Mouse (Mus musculus) CD8-positive naive resting alpha-beta T cell, adult 2 months (primary cell): Measurements from ENCODE around the gene Trim11.

Experiments used
- DNase-seq, 2 experiments: peaks; one replicate each; pipeline ENCODE4 v3.0.0; 2022; ENCODE audit warnings: low read depth in 2 of 2, low spot score in 2 of 2

The Trim11 gene

DNA sequence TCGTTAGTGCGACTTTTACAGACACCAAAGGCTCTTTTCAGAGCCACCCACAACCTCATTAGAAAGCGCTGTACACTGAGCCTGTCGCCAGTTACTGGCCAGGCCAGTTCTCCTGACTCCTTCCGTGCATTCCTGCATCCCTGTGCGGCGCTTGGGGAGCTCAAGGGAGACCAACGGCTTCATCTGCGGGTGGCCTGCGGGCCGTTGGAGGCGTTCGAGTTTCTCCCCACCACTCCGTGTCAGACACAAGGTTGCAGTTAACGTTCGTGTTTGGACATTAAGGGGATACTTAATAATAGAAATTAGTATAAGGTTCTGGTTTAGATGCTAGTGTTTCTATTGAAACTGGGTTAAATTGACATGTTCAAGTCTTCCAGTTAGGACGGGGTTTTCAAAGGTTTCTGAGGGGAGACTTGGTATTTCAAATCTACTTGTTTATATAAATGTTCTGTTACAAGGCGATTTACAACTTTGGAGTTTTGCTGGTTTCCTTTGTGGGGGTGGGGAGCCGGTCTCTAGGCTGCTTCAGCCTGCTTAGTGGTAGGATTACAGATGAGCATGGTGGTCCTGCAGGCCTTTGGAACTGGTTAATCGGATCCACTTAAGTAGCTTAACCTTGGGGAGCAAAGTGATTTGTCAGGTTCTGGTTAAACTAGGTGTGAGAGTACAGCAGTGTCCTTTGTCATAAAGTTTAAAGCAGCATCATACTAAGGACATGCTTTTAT is 22.6 kb upstream of the Trim11 start:
- DNase-seq: no peak

DNA sequence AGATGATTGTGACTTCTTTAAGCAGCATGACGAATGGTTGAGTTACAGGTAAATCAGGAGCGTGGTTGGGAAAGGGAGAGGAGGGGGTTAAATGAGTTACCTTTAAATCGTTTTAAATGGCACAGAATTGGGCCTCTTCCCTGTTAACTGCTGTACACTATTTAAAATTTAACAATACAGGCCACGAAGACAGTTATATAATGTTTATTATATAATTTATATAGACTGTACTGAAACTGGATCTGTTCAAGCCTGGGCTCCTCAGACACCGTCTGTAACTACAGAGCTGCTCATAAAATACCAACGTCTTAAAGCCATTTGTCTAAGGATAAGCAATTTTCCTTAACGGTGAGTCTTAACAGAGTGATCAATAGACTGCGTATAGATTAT is 22.0 kb upstream of the Trim11 start:
- DNase-seq: no peak

DNA sequence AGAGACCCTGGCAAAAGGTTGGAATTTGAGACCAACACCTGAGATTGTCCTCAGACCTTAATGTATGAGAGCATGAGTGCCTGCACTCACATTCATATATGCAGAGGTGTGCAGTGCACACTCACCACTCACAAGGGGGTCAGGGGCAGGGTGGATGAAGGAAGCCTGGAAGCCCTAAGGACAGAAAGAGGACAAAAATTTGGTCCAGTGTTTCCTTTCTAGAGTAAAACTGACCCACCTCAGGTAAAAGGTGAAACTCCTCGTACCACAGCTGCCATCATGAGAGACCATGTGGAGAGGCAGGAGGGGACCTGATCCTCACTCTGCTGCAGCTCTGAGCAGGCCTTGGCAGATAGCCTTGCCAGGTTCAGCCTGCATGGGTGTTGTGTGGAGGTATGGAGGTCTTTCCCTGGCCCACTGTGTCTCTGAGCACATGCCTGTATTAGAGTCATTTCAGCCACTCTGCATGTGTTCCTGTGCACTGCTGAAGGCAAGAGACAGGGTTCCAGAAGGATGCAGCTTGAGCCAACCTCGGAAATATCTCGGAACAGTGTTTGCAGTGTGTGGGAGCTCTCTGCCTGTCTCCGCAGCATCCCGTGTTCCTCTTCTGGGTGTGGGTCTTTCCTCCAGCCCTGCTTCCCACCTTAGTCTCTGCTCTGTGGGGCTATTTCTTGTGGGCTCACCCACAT is 20.5 kb upstream of the Trim11 start:
- DNase-seq: no peak

DNA sequence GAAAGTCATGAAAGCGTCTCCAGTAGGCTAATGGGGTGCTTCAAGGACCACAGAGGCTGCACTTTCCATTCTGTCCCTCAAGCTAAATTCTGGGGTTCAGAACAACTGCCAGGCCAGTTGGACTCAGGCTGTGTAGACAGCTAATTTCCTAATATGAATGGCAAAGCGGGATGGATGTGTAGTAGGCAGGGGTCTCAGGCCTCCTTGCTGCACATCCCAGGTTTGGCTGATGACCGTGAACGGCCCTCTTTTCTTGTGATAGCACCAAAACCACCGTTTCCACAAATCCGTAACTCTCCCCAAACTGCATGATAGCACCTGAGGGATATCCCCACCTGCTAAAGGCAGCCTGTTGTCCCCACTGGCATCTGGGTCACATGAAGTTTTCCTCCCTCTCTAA is 19.4 kb upstream of the Trim11 start:
- no peak for DNase-seq

DNA sequence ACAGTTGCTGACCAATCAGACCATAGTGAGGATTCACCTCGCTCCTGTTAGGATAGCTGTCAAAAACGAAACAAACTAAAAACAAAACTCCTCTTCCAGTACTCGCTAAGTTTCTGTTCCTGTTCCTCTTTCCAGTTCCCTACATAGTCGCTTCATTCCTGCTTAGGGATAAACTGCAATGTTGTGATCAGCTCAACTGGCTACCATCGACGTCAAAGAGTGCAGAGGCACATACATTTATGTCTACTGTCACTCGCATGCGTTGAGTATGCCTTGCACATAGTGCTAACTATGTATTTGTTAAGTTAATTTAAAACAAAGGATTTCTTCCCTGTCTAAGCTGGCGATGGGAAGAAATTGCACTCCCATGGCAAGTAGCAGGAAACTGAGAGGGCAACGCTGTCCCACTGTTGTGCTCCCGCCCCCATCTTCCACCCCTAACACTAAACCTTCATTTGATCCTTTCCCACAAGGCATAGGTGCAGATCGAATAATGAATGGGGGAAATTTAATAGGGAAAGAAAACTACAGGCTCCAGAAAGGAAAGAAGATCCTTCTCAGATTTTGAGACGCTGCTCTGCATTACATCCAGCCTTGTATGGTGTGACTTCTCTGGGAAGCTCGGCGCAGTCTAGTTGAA is 18.6 kb upstream of the Trim11 start:
- no peak for DNase-seq

DNA sequence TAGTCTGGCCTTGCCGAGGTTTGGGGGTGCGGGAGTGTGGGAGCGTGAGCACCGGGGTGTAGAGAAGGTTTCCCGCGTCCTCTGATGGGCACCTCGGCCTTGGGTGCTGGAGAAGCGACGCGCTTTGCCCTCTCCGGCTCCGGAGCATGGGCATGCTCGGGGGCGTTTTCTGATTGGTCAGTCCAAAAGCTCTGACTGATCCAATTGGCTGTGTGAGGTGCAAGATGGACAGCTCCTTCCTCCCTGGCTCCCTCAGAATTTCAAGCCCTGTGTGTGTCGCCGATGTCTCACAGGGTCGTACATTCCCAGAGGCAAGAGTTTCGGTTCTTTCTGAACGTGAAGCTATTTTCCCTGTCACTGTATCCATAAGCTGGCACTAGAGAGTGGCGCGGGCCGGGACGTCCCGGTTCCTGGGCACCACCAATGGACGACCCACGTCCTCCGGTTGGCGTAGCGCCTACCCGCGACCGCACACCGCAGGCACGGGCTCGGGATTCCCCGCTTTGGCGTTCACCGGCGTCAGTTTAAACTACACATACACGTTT is 17.9 kb upstream of the Trim11 start:
- peak; percentile 73 to 76 for DNase-seq

DNA sequence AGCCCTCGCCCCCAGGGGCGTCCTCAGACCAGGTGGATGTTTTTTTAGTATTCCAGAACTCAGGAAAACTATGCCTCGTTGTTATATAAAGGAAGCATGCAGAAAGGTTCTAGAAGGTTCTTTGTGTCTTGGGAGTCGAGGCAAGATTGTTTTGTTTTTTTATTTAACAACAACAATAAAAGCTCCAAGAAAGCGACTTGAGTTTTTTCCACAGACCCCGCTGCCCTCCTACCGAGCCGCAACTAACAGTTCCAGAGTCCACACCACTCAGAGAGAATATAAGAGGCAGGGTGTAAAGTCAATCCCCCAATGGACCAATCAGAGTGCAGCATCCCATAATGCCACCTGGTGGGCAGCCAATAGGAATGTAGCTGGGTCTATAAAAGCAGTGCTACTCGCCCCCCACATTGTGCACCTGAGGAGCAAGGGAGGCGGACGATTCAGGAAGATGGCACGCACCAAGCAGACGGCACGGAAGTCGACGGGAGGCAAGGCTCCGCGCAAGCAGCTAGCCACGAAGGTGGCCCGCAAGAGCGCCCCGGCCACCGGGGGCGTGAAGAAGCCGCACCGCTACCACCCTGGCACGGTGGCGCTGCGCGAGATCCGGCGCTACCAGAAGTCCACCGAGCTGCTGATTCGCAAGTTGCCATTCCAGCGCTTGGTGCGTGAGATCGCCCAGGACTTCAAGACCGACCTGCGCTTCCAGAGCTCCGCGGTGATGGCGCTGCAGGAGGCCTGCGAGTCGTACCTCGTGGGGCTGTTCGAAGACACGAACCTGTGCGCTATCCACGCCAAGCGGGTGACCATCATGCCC is 16.3 kb upstream of the Trim11 start:
- no peak for DNase-seq

DNA sequence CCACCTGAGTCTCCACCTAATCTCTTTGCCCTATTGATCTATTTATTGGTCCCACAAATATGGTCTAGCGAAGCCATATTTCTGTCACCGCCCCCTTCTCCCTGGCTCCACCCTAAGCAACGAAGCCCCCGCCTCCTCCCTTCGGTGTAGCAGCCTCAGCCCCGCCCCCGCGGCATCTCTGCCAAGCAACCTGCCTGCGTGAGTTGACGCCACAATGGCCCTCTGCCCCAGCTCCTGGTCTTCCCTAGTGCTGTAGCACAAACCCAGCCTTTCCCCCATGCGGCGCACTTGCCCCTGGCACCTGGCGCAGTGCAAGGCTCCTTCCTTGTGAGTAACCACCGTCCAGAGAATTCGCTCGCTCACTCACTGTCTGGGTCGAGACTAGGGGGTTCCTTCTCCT is 14.3 kb upstream of the Trim11 start:
- DNase-seq: peak in 1 of 2 experiments; percentile 21

DNA sequence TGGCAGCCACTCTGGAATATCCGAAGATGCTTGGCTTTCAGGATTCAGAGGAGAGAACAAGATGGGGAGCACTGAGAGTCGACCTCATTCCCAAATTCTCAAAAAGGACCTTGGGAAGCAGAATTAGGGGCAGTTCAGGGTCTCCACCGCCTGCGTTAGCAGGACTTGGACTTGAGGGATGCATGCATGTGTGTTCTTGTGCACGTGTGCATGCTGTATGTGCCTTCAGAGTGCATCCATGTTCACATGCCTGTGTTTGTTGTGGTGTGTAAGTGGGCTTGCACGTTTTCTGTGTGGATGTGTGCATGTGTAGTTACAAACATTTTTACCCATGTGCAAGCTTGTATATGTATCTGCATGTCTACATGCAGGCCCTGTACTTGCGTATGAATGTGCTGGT is 13.7 kb upstream of the Trim11 start:
- no peak for DNase-seq

DNA sequence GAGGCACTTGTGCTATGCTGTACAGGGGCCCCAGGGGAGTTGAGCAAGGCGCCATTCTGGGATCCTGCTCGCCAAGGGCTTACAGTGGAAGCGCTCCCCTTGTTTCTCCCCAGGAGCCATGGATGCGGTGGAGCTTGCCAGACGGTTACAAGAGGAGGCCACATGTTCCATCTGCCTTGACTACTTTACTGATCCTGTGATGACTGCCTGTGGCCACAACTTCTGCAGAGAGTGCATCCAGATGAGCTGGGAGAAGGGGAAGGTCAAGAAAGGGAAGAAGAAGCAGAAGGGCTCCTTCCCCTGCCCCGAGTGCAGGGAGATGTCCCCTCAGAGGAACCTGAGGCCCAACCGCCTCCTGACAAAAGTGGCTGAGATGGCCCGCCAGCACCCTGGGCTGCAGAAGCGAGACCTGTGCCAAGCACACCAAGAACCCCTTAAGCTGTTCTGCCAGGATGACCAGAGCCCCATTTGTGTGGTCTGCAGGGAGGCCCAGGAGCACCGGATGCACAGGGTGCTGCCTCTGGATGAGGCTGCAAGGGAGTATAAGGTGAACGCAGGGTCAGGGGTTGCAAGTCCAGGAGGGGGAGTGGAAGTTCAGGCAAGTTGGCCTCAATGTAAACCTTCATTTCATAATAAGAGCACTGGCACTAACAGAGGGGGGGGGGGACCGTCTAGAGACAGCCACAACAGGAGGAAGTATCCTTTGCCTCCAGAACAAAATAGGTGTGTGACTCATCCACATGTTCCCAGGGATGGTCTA is 12.7 kb upstream of the Trim11 start:
- no peak for DNase-seq

DNA sequence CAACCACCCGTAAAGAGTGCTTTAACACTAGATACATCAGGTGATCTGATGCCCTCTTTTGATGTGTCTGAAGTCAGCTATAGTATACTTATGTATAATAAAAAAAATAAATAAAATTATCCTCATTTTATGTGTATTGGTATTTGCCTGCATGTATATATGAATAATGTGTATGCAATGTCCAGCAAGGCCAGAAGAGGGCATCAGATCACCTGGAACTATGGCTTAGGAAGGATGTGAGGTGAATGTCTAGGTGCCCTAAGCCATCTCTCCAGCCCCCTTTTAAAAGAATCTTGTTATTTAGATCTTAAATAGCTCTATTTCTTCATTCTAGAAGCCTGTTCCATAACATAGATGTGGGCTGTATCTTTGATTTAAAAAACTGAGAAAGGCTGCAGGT is 10.5 kb upstream of the Trim11 start:
- peak; percentile 26 to 61 for DNase-seq

DNA sequence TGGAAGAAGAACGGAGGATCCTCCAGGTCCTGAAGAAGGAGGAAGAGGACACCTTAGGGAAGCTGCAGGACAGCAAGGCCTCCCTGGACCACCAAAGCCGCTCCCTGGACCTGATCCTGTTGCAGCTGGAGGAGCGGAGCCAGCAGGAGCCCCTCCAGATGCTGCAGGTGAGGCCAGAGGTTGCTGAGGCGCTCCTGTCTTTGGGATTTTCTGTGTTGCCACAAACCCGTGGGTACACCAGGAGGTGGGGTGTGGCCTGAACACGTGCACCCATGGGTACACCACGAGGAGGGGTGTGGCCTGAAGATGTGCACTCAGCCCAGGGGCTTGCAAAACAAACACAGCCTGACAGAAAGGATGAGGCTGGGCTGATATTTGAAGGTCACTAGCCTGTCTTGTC is 9.3 kb upstream of the Trim11 start:
- DNase-seq: no peak

DNA sequence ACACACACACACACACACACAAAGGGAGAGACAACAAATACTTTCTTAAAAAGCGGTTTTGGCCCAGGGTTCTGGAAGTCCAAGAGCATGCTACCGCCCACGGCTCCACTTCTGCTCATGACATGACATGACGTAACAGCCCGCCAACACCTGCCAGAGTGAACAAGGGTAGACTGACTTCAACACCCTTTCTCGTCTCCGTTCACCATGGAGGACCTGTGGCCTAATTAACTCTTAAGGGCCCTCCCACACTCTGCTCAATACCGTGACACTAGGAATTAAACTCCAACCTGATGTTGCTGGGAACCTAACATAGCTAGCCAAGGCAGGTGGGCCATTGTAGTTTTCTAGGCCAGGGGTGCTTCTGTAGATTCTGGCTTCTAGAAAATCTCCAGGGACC is 8.9 kb upstream of the Trim11 start:
- no peak for DNase-seq

DNA sequence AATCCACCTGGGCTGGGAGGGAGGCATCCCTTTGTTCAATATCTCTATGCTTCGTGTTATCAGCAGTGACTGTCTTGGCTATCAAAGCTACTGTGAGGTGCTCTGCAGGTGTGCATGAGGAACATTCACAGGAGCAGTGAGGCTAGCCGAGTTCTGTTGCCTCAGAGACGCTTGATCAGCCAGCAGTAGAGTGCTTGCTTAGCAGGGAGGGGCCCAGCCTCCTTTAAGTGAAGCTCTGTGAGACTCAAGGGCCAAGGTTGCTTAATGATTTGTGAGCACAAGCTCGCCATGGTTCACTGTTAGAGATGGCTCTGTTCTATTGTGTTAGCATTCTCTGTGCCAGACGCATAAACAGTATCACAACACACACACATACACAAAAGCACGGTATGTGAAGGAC is 8.2 kb upstream of the Trim11 start:
- DNase-seq: no peak

DNA sequence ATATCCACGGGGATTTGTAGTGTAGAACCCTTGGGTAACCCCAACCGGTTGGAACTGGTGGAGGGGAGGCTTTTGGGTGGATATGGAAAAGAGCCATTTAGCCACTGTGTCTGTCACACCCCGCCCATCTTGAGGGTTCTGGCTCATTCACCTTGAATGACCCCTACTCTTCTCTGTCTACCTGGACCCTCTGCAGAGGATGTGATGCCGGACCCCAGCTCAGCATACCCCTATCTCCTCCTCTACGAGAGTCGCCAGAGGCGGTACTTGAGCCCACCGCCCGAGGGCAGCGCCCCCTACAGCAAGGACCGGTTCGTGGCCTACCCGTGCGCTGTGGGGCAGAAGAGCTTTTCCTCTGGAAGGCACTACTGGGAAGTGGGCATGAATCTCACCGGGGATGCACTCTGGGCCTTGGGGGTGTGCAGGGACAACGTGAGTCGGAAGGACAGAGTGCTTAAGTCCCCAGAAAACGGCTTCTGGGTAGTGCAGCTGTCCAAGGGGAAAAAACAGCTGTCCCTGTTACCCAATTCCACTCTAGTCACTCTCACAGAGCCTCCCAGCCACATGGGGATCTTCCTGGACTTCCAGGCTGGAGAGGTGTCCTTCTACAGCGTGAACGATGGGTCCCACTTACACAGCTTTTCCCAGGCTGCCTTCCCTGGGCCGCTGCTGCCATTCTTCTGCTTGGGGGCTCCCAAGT is 6.9 kb upstream of the Trim11 start:
- no peak for DNase-seq

DNA sequence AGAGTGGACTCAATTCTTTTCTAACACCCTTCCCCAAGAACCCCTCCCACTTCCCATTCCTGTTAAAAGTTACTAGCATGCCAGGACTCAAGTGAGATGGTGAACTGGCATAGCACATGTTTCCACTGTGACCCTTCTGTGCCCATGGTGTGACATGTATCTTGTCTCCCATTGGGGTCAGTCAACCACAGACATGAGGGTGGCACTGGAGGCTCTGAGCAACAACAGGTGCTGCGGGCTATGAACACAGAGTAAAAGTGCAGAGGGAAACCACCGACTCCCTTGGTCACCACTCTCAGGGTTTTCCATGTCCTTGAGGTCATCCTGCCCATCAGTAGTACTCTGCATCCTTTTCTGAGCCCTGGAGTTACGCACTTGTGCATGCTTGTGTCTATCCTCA is 6.1 kb upstream of the Trim11 start:
- no peak for DNase-seq

DNA sequence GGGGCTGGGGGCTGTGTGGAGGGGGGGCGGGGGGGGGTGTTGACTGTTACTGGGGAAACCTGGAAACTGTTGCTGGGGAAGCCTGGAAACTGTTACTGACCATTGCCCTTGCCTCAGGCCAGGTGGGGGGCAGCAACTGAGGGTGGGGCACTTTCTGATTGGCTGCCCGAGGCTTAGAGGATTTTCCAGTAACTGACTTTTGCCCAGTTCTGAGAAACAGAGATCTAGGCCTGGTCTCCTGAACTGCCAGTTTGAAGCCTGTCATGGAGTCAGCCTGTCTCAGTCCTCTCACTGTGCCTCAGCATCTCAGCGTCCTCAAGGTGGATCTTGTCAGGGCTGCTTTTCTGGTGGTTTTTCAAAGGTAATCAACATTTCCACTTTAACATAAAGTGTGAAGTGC is 3.5 kb upstream of the Trim11 start:
- DNase-seq: no peak

DNA sequence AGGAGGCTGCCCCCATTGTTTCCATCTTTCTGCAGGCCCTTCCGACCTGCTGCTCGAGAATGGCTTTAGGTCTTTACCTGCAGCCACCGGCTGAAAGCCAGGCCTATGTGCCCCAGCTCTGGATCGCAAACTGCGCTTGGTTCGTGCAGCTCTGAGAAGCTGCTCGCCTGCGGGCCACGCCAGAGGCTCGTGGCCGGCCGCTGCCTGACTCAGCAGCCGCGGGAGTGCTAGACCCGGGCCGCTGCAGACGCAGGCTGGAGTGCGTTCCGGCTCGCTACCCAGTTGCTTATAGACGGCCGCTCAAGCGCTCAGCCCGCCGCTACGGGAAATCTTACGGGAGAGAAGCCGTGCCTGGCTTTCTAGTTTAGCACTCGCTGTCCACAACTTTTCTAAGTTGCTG is 743 bp upstream of the Trim11 start:
- DNase-seq: no peak

DNA sequence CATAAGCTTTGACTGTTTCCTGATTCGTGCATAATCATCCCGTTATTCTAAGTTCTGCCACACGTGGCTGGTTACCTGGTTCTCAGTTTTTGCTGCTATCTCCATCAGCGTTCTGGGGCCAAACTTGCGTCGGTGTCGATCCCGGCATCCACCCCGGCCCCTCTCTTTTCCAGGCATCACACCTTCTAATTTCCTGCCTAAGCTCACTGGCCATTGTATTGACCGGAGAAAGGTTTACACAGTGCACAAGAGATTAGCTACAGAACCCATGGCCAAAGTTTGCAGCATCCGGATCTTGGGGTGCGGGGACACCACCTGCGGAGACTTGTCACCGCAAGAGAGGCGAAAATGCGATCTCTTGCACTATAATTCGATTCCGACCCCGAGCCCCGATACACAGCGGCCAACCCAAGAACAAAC is 276 bp upstream of the Trim11 start:
- peak in 1 of 2 experiments; percentile 16 for DNase-seq

DNA sequence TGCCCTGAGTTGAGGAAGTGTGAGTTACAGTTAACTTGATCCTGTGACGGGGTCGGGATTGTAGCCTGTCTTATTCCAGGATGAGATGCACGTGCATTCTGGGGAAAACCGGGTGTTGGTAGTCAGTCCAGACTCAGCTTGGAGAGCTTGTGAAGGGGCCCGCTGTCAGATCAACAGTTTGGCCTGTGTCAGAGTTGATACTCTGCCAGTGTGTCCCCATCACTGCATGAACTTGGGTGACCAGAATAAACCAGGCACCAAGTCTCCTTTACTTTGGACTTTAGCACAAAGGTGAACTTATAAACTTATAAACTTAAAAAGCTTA is 775 bp downstream of the Trim11 start:
- no peak for DNase-seq
